In the genomic region with DNA sequence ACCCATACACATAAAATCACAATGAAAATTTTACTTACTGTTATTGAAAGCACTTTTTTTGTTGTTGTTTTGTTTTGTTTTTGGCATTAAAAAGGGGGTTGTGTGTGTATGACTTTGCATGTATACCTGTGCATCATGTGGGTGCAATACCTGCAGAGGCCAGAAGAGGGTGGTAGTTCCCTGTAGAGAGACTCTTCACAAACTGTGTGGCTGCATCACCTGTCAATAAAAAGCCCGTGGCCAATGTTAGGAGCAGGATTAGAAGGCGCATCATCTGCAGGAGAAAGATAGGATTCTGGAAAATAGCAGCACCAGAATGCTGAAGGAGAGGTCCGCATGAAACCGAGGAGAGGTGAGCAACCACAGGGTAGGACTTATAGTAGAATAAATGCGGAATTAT, we compare ENCODE assay signal across 8 mouse cellular contexts. TPM values are rescaled to one million over a fixed set of nuclear protein-coding genes. Genes with fewer than 3 reads are reported as not detected.
DNase-seq lines count a peak whose midpoint lies in the region; ATAC-seq and TF ChIP-seq lines count a peak whose summit lies in the region.

No protein-coding gene starts in this region.

- H3K4me1 ChIP-seq in lung, adult 2 months (ENCODE audit: control insufficient read depth, insufficient read depth, low read length), result no peaks in the 10 kb centered on the region
- H3K4me1 ChIP-seq in midbrain, embryonic 13.5 days (replicated peaks), result no peaks in the 10 kb centered on the region

- no peak overlapping the region for H3K9ac ChIP-seq in midbrain, embryonic 13.5 days (replicated peaks)

- WGBS in lung, adult 2 months, result 81% methylated on average over 5 of the region's 5 CpGs
- WGBS in midbrain, embryonic 13.5 days, result 89% methylated on average over 5 of the region's 5 CpGs

- no peaks in the 10 kb centered on the region for H3K9me3 ChIP-seq in midbrain, embryonic 13.5 days

- TF ChIP-seq POLR2A in lung, adult 2 months (IDR thresholded peaks at IDR 0.05; ENCODE audit: borderline replicate concordance, extremely low read depth, low read depth, low read length), result no peak

- no peak; the same call in 1 of the 2 replicates for TF ChIP-seq CTCF in lung, adult 2 months (IDR thresholded peaks at IDR 0.05; ENCODE audit: insufficient read depth, low read length)

- no peaks in the 10 kb centered on the region for H3K27me3 ChIP-seq in midbrain, embryonic 13.5 days

- H3K4me2 ChIP-seq in midbrain, embryonic 13.5 days (replicated peaks), result no peak overlapping the region

- intact Hi-C loops in gastrocnemius, postnatal 14 days (cut with DNase I; ENCODE audit: low total_unique reads), result loop anchor here (10.0 kb wide), 1 partner anchor 125 kb away; no protein-coding TSS in a partner anchor

- no peak for ATAC-seq in midbrain, embryonic 13.5 days

- peak; percentile 13 for DNase-seq in gastrocnemius, postnatal 14 days
- no peak for DNase-seq in gastrocnemius, adult 18-20 months (ENCODE audit: low spot score)
- peak; percentile 44 for DNase-seq in right cerebral cortex, postnatal 4 days
- no peak for DNase-seq in right cerebral cortex, postnatal 25 days
- DNase-seq in lung, adult 2 months, result peak; percentile 19
- peak; percentile 59 for DNase-seq in thymus, postnatal 25 days
- no peak for DNase-seq in right cerebral cortex, postnatal 36 days (ENCODE audit: low spot score in 2 of 2)

- no peak overlapping the region for H3K27ac ChIP-seq in midbrain, embryonic 13.5 days

- H3K4me3 ChIP-seq in lung, adult 2 months (replicated peaks; ENCODE audit: extremely low read depth, low read depth, low read length), result no peak overlapping the region
- H3K4me3 ChIP-seq in midbrain, embryonic 13.5 days (replicated peaks), result no peak overlapping the region

- no peaks in the 10 kb centered on the region for H3K36me3 ChIP-seq in midbrain, embryonic 13.5 days

RNA-seq across cellular contexts. Expression of a gene that starts 44.9 kb away (rescaled TPM):
- 1 to 10 TPM; 1.1 to 1.5 TPM for total RNA-seq in gastrocnemius, postnatal 14 days (2021)
- 1 to 10 TPM; 2.1 to 5.3 TPM for total RNA-seq in gastrocnemius, adult 18-20 months (2021)
- not detected in 2 replicates for polyA plus RNA-seq in lung, adult 2 months (2012; rRNA removed)
- polyA plus RNA-seq in midbrain, embryonic 13.5 days (2015; fragmentation: Nextera tagmentation; extraction: Ambion mirVana), result 2.0 and 3.6 TPM in 2 replicates

Comparison
In these comparisons a context has a peak if more than half of its experiments do, and no peak if none do; other contexts are left out.
1. DNase-seq: peak in gastrocnemius, postnatal 14 days (single experiment), right cerebral cortex, postnatal 4 days (single experiment), lung, adult 2 months (single experiment) and thymus, postnatal 25 days (single experiment); none in gastrocnemius, adult 18-20 months (single experiment), right cerebral cortex, postnatal 25 days (single experiment) and right cerebral cortex, postnatal 36 days (0 of 2).